Mouse (Mus musculus) liver, embryonic 15.5 days (tissue): ENCODE measurements around the gene Sfxn4. TPM values are rescaled to one million over a fixed set of nuclear protein-coding genes. Genes with fewer than 3 reads are reported as not detected.
"Not testable (repeated sequence)": the region's sequence is repeated elsewhere in the genome, so short reads cannot be mapped to it uniquely, and the experiment has no call there.

Experiments
- ATAC-seq: fragments of 200-750 bp; cut with Nextera tagmentation; 2 replicates; pipeline ENCODE4 v1.8.0; 2017; ENCODE audit warnings: moderate number of reproducible peaks, mild to moderate bottlenecking, moderate library complexity; ENCODE audit not compliant: insufficient read depth
- H3K27ac ChIP-seq: fragments of 300-500 bp; sonication (generic); replicated peaks from 2 replicates; pipeline ENCODE4 v1.5.1; 2015; ENCODE audit warnings: mild to moderate bottlenecking, inconsistent platforms
- H3K27me3 ChIP-seq: fragments of 300-500 bp; sonication (generic); 2 replicates; pipeline ENCODE4 v1.6.1; 2015; ENCODE audit warnings: mild to moderate bottlenecking, inconsistent platforms
- H3K36me3 ChIP-seq: fragments of 300-500 bp; sonication (generic); replicated peaks from 2 replicates; pipeline ENCODE4 v1.6.1; 2015; ENCODE audit warnings: moderate library complexity, mild to moderate bottlenecking, inconsistent platforms
- H3K4me1 ChIP-seq: fragments of 300-500 bp; sonication (generic); replicated peaks from 2 replicates; pipeline ENCODE4 v1.6.1; 2015; ENCODE audit warnings: inconsistent platforms
- H3K4me2 ChIP-seq: fragments of 300-500 bp; sonication (generic); 2 replicates; pipeline ENCODE4 v1.6.1; 2015; ENCODE audit warnings: moderate library complexity, mild to moderate bottlenecking, inconsistent platforms
- H3K4me3 ChIP-seq: fragments of 300-500 bp; sonication (generic); replicated peaks from 2 replicates; pipeline ENCODE4 v1.5.1; 2015; ENCODE audit warnings: mild to moderate bottlenecking, inconsistent platforms
- H3K9ac ChIP-seq: fragments of 300-500 bp; sonication (generic); 2 replicates; pipeline ENCODE4 v1.6.1; 2015; ENCODE audit warnings: moderate library complexity, mild to moderate bottlenecking, inconsistent platforms
- H3K9me3 ChIP-seq: fragments of 300-500 bp; sonication (generic); replicated peaks from 2 replicates; pipeline ENCODE4 v1.6.1; 2016; ENCODE audit warnings: inconsistent platforms
- WGBS: fragments of 180-500 bp; shearing (Covaris S2); methylation state at CpG from one replicate; pipeline ENCODE4 v1.1.7; 2015; ENCODE audit warnings: mixed read lengths; ENCODE audit not compliant: insufficient replicate concordance; 5-methylcytosine and 5-hydroxymethylcytosine counted together
- polyA plus RNA-seq: library from polyadenylated mRNA; unstranded; fragments of >200 nt; fragmentation: Nextera tagmentation; extraction: Ambion mirVana; gene quantifications from 2 replicates; pipeline ENCODE4 v1.2.1, GENCODE M21; 2015

The Sfxn4 gene
- polyA plus RNA-seq, 1 experiment from 2014 or later = 0.62 TPM

GRCm38 (mm10) chr19:60889101-60889713, 27.9 kb upstream of the Sfxn4 start:
- Histone ChIP-seq H3K9me3 (no peaks in the 10 kb centered on the region), H3K27me3 (peaks cover 15% of the 10 kb centered on the region; the same call in 1 of the 2 replicates), H3K27ac (peak overlapping the region; percentile 97), H3K4me1 (peaks cover 55% of the 10 kb centered on the region), H3K36me3 (no peaks in the 10 kb centered on the region), H3K9ac (peak overlapping the region; percentile 98), H3K4me2 (peak overlapping the region; percentile 96), H3K4me3 (peak overlapping the region; percentile 97)
- peak; percentile 16; the same call in 1 of the 2 replicates for ATAC-seq
- WGBS = 5% methylated on average over 17 of the region's 17 CpGs

- 18% methylated on average over 2 of the region's 2 CpGs for WGBS
Measured at GRCm38 (mm10) chr19:60887637-60888036, 26.4 kb upstream of the Sfxn4 start.

GRCm38 (mm10) chr19:60883129-60883528, 21.9 kb upstream of the Sfxn4 start:
- Histone ChIP-seq H3K36me3 (no peaks in the 10 kb centered on the region), H3K4me1 (peaks cover 22% of the 10 kb centered on the region), H3K4me2 (no peak overlapping the region), H3K9me3 (no peaks in the 10 kb centered on the region), H3K27ac (no peak overlapping the region), H3K4me3 (no peak overlapping the region), H3K9ac (no peak overlapping the region), H3K27me3 (peaks cover 4% of the 10 kb centered on the region; the same call in 1 of the 2 replicates)
- no peak for ATAC-seq
- WGBS = 37% methylated on average over 3 of the region's 3 CpGs

More at GRCm38 (mm10) chr19:60887637-60888036, 26.4 kb upstream of the Sfxn4 start:
- peaks cover 55% of the 10 kb centered on the region for H3K4me1 ChIP-seq
- peaks cover 15% of the 10 kb centered on the region; the same call in 1 of the 2 replicates for H3K27me3 ChIP-seq
- H3K36me3 ChIP-seq = no peaks in the 10 kb centered on the region
- H3K27ac ChIP-seq = peak overlapping the region; percentile 97
- H3K9me3 ChIP-seq = no peaks in the 10 kb centered on the region
- no peak overlapping the region for H3K9ac ChIP-seq
- no peak for ATAC-seq
- H3K4me3 ChIP-seq = no peak overlapping the region
- peak overlapping the region; percentile 31 for H3K4me2 ChIP-seq

GRCm38 (mm10) chr19:60874064-60874694, 12.9 kb upstream of the Sfxn4 start, which contains the start of gene Prdx3:
TSS of gene Prdx3 (minus strand) at chr19:60874556.
- H3K4me3 ChIP-seq = peak within 1 kb of the TSS; percentile 89
- peaks cover 21% of the 10 kb centered on the region for H3K36me3 ChIP-seq
- peak within 1 kb of the TSS; percentile 91 for H3K9ac ChIP-seq
- under 1% methylated on average over 28 of the region's 28 CpGs for WGBS
- H3K27ac ChIP-seq = peak within 1 kb of the TSS; percentile 93
- no peaks in the 10 kb centered on the region for H3K9me3 ChIP-seq
- peaks cover 44% of the 10 kb centered on the region for H3K4me1 ChIP-seq
- peak; percentile 89 for ATAC-seq
- H3K27me3 ChIP-seq = no peaks in the 10 kb centered on the region
- H3K4me2 ChIP-seq = peak within 1 kb of the TSS; percentile 74

GRCm38 (mm10) chr19:60873501-60873900, 12.2 kb upstream of the Sfxn4 start:
- Histone ChIP-seq H3K4me3 (peak overlapping the region; percentile 89), H3K36me3 (peaks cover 28% of the 10 kb centered on the region), H3K27ac (peak overlapping the region; percentile 93), H3K4me1 (peaks cover 44% of the 10 kb centered on the region), H3K9ac (peak overlapping the region; percentile 91), H3K4me2 (peak overlapping the region; percentile 74), H3K9me3 (no peaks in the 10 kb centered on the region), H3K27me3 (no peaks in the 10 kb centered on the region)
- no peak for ATAC-seq
- WGBS = 0% methylated on average over 4 of the region's 4 CpGs

GRCm38 (mm10) chr19:60872272-60872671, 11.0 kb upstream of the Sfxn4 start:
- WGBS = 10% methylated on average over 1 of the region's 1 CpGs
- Histone ChIP-seq H3K27me3 (no peaks in the 10 kb centered on the region), H3K4me2 (peak overlapping the region; percentile 74), H3K27ac (peak overlapping the region; percentile 93), H3K9ac (peak overlapping the region; percentile 91), H3K4me3 (peak overlapping the region; percentile 89), H3K9me3 (no peaks in the 10 kb centered on the region), H3K4me1 (peaks cover 44% of the 10 kb centered on the region), H3K36me3 (peaks cover 39% of the 10 kb centered on the region)
- ATAC-seq = peak; percentile 72

- H3K4me3 ChIP-seq = peak overlapping the region; percentile 89
- no peak for ATAC-seq
- WGBS = 78% methylated on average over 5 of the region's 5 CpGs
- H3K4me1 ChIP-seq = peaks cover 44% of the 10 kb centered on the region
- H3K9ac ChIP-seq = peak overlapping the region; percentile 91
- peak overlapping the region; percentile 93 for H3K27ac ChIP-seq
- H3K36me3 ChIP-seq = peaks cover 48% of the 10 kb centered on the region
- H3K27me3 ChIP-seq = no peaks in the 10 kb centered on the region
- no peaks in the 10 kb centered on the region for H3K9me3 ChIP-seq
- H3K4me2 ChIP-seq = peak overlapping the region; percentile 74
Measured at GRCm38 (mm10) chr19:60871366-60871765, 10.1 kb upstream of the Sfxn4 start.

- H3K27ac ChIP-seq = peak overlapping the region; percentile 93; the same call in 1 of the 2 replicates
- ATAC-seq = no peak
- H3K9me3 ChIP-seq = no peaks in the 10 kb centered on the region
- no peak overlapping the region for H3K9ac ChIP-seq
- peaks cover 44% of the 10 kb centered on the region for H3K4me1 ChIP-seq
- WGBS = 46% methylated on average over 1 of the region's 1 CpGs
- H3K27me3 ChIP-seq = no peaks in the 10 kb centered on the region
- peaks cover 54% of the 10 kb centered on the region for H3K36me3 ChIP-seq
- H3K4me3 ChIP-seq = no peak overlapping the region
- H3K4me2 ChIP-seq = peak overlapping the region; percentile 74
Measured at GRCm38 (mm10) chr19:60870489-60870888, 9.2 kb upstream of the Sfxn4 start.

- not testable (repeated sequence) for H3K4me3 ChIP-seq, H3K9ac ChIP-seq, H3K27ac ChIP-seq, H3K9me3 ChIP-seq, H3K4me2 ChIP-seq, ATAC-seq, H3K27me3 ChIP-seq
- 89% methylated on average over 4 of the region's 4 CpGs for WGBS
- Histone ChIP-seq H3K36me3 (peaks cover 71% of the 10 kb centered on the region), H3K4me1 (peaks cover 34% of the 10 kb centered on the region)
Measured at GRCm38 (mm10) chr19:60866169-60866568, 4.9 kb upstream of the Sfxn4 start.

GRCm38 (mm10) chr19:60845731-60846130, 15.5 kb downstream of the Sfxn4 start:
- Histone ChIP-seq H3K4me2 (no peak overlapping the region), H3K4me3 (no peak overlapping the region), H3K27me3 (no peaks in the 10 kb centered on the region), H3K4me1 (peaks cover 27% of the 10 kb centered on the region), H3K9ac (no peak overlapping the region), H3K27ac (no peak overlapping the region), H3K9me3 (no peaks in the 10 kb centered on the region), H3K36me3 (0 out of 2 replicates have a peak, but pooled peaks cover 3% of the 10 kb centered on the region)
- ATAC-seq = no peak

GRCm38 (mm10) chr19:60843324-60843723, 18.0 kb downstream of the Sfxn4 start:
- Histone ChIP-seq H3K4me1 (peaks cover 27% of the 10 kb centered on the region), H3K27me3 (no peaks in the 10 kb centered on the region), H3K4me3 (no peak overlapping the region), H3K9ac (peak overlapping the region; percentile 33), H3K36me3 (peaks cover 18% of the 10 kb centered on the region), H3K4me2 (peak overlapping the region; percentile 38), H3K27ac (peak overlapping the region; percentile 66), H3K9me3 (no peaks in the 10 kb centered on the region)
- peak; percentile 88 for ATAC-seq
